Mouse (Mus musculus) spleen, postnatal 36 days (tissue): ENCODE data around the gene Jazf1.
A peak's percentile ranks its signal among the peaks of the same experiment; 100 is the strongest.

ENCODE experiments used
- DNase-seq, 2 experiments: peaks; one replicate each; pipeline ENCODE4 v3.0.0; 2022; ENCODE audit warnings: low spot score in 2 of 2, mixed read lengths in 1 of 2

Gene Jazf1

GRCm38 (mm10) chr6:53010286-53010685, 58.1 kb downstream of the Jazf1 start:
- DNase-seq, result no peak

- no peak for DNase-seq
These were observed 62.4 kb downstream of the Jazf1 start for GRCm38 (mm10) chr6:53006032-53006431.

GRCm38 (mm10) chr6:53005544-53005943, 62.9 kb downstream of the Jazf1 start:
- DNase-seq, result no peak

GRCm38 (mm10) chr6:52990816-52991215, 77.6 kb downstream of the Jazf1 start:
- DNase-seq, result no peak

- DNase-seq, result no peak
These were observed 80.4 kb downstream of the Jazf1 start for GRCm38 (mm10) chr6:52987905-52988640.

GRCm38 (mm10) chr6:52987391-52987790, 81.0 kb downstream of the Jazf1 start:
- no peak for DNase-seq

- no peak for DNase-seq
These were observed 86.3 kb downstream of the Jazf1 start for GRCm38 (mm10) chr6:52982175-52982574.

GRCm38 (mm10) chr6:52979503-52979902, 88.9 kb downstream of the Jazf1 start:
- DNase-seq, result no peak

GRCm38 (mm10) chr6:52973351-52973750, 95.1 kb downstream of the Jazf1 start:
- DNase-seq, result no peak

GRCm38 (mm10) chr6:52972138-52972537, 96.3 kb downstream of the Jazf1 start:
- no peak for DNase-seq

- peak; percentile 36 to 39 for DNase-seq
These were observed 98.6 kb downstream of the Jazf1 start for GRCm38 (mm10) chr6:52969717-52970261.

GRCm38 (mm10) chr6:52968346-52968891, 100.0 kb downstream of the Jazf1 start:
- DNase-seq, result no peak

- no peak for DNase-seq
These were observed 100.7 kb downstream of the Jazf1 start for GRCm38 (mm10) chr6:52967557-52968270.

GRCm38 (mm10) chr6:52966001-52966400, 102.4 kb downstream of the Jazf1 start:
- no peak for DNase-seq

- peak; percentile 45 to 48 for DNase-seq
These were observed 103.1 kb downstream of the Jazf1 start for GRCm38 (mm10) chr6:52965340-52965739.

- no peak for DNase-seq
These were observed 104.4 kb downstream of the Jazf1 start for GRCm38 (mm10) chr6:52963840-52964690.

GRCm38 (mm10) chr6:52963430-52963732, 105.0 kb downstream of the Jazf1 start:
- DNase-seq, result no peak

- no peak for DNase-seq
These were observed 105.6 kb downstream of the Jazf1 start for GRCm38 (mm10) chr6:52962600-52963429.

- no peak for DNase-seq
These were observed 106.6 kb downstream of the Jazf1 start for GRCm38 (mm10) chr6:52961660-52962490.

GRCm38 (mm10) chr6:52957730-52958129, 110.7 kb downstream of the Jazf1 start:
- DNase-seq, result peak; percentile 44 to 54
